Mouse (Mus musculus): ENCODE results near the gene Hoxa6. TPM values are rescaled to one million over a fixed set of nuclear protein-coding genes. Genes with fewer than 3 reads are reported as not detected.
A peak's percentile ranks its signal among the peaks of the same experiment; 100 is the strongest.

Gene Hoxa6
- polyA plus RNA-seq, 1 experiment from 2014 or later = 3.1 TPM

- Histone ChIP-seq H3K36me3 (peaks cover 9% of the 10 kb centered on the region; the same call in 1 of the 2 replicates), H3K9me3 (no peaks in the 10 kb centered on the region), H3K4me3 (replicated peaks) (no peak overlapping the region), H3K9ac (replicated peaks) (no peak overlapping the region), H3K27me3 (peaks cover 83% of the 10 kb centered on the region), H3K4me1 (replicated peaks) (peaks cover 80% of the 10 kb centered on the region), H3K4me2 (no peak overlapping the region), H3K27ac (peak overlapping the region; percentile 57)
- WGBS = 16% methylated on average over 1 of the region's 1 CpGs
- ATAC-seq (ENCODE audit: insufficient number of reproducible peaks, insufficient read depth, low FRiP score, low TSS enrichment, low read depth) = no peak
Observed at GRCm38 (mm10) chr6:52182793-52183192, 25.7 kb downstream of the Hoxa6 start.

GRCm38 (mm10) chr6:52182030-52182429, 26.5 kb downstream of the Hoxa6 start:
- no peak overlapping the region for H3K4me2 ChIP-seq
- peaks cover 87% of the 10 kb centered on the region for H3K4me1 ChIP-seq (replicated peaks)
- H3K4me3 ChIP-seq (replicated peaks) = no peak overlapping the region
- no peaks in the 10 kb centered on the region for H3K9me3 ChIP-seq
- peaks cover 9% of the 10 kb centered on the region; the same call in 1 of the 2 replicates for H3K36me3 ChIP-seq
- no peak overlapping the region for H3K9ac ChIP-seq (replicated peaks)
- ATAC-seq (ENCODE audit: insufficient number of reproducible peaks, insufficient read depth, low FRiP score, low TSS enrichment, low read depth) = no peak
- H3K27me3 ChIP-seq = peaks cover 83% of the 10 kb centered on the region
- 48% methylated on average over 2 of the region's 2 CpGs for WGBS
- H3K27ac ChIP-seq = no peak overlapping the region

- Histone ChIP-seq H3K36me3 (peaks cover 9% of the 10 kb centered on the region; the same call in 1 of the 2 replicates), H3K9ac (replicated peaks) (no peak overlapping the region), H3K4me3 (replicated peaks) (no peak overlapping the region), H3K4me1 (replicated peaks) (peaks cover 93% of the 10 kb centered on the region), H3K4me2 (no peak overlapping the region), H3K27me3 (peaks cover 82% of the 10 kb centered on the region), H3K27ac (no peak overlapping the region), H3K9me3 (no peaks in the 10 kb centered on the region)
- 48% methylated on average over 3 of the region's 3 CpGs for WGBS
- no peak for ATAC-seq (ENCODE audit: insufficient number of reproducible peaks, insufficient read depth, low FRiP score, low TSS enrichment, low read depth)
Observed at GRCm38 (mm10) chr6:52180726-52181125, 27.8 kb downstream of the Hoxa6 start.

- Histone ChIP-seq H3K4me1 (replicated peaks) (peaks cover 93% of the 10 kb centered on the region), H3K4me2 (peak overlapping the region; percentile 35), H3K9ac (replicated peaks) (no peak overlapping the region)
Observed at GRCm38 (mm10) chr6:52180213-52180710, 28.3 kb downstream of the Hoxa6 start.

GRCm38 (mm10) chr6:52179690-52180089, 28.8 kb downstream of the Hoxa6 start:
- H3K4me1 ChIP-seq (replicated peaks) = peaks cover 93% of the 10 kb centered on the region
- WGBS = 18% methylated on average over 10 of the region's 10 CpGs
- H3K36me3 ChIP-seq = peaks cover 9% of the 10 kb centered on the region; the same call in 1 of the 2 replicates
- H3K9ac ChIP-seq (replicated peaks) = peak overlapping the region; percentile 34; the same call in 1 of the 2 replicates
- H3K27me3 ChIP-seq = peaks cover 83% of the 10 kb centered on the region
- H3K27ac ChIP-seq = no peak overlapping the region
- no peak for ATAC-seq (ENCODE audit: insufficient number of reproducible peaks, insufficient read depth, low FRiP score, low TSS enrichment, low read depth)
- H3K4me3 ChIP-seq (replicated peaks) = peak overlapping the region; percentile 10; the same call in 1 of the 2 replicates
- peak overlapping the region; percentile 35 for H3K4me2 ChIP-seq
- no peaks in the 10 kb centered on the region for H3K9me3 ChIP-seq

More at GRCm38 (mm10) chr6:52180213-52180710, 28.3 kb downstream of the Hoxa6 start:
- no peak for ATAC-seq (ENCODE audit: insufficient number of reproducible peaks, insufficient read depth, low FRiP score, low TSS enrichment, low read depth)
- H3K27me3 ChIP-seq = peaks cover 82% of the 10 kb centered on the region
- peaks cover 9% of the 10 kb centered on the region; the same call in 1 of the 2 replicates for H3K36me3 ChIP-seq
- no peak overlapping the region for H3K27ac ChIP-seq
- H3K4me3 ChIP-seq (replicated peaks) = no peak overlapping the region
- H3K9me3 ChIP-seq = no peaks in the 10 kb centered on the region
- 17% methylated on average over 11 of the region's 11 CpGs for WGBS

GRCm38 (mm10) chr6:52178918-52179665, 29.4 kb downstream of the Hoxa6 start:
- WGBS = 14% methylated on average over 4 of the region's 4 CpGs
- 0 out of 2 replicates have a peak overlapping the region, but pooled peaks have one; percentile 18 for H3K27ac ChIP-seq
- peaks cover 78% of the 10 kb centered on the region for H3K27me3 ChIP-seq
- peak overlapping the region; percentile 34; the same call in 1 of the 2 replicates for H3K9ac ChIP-seq (replicated peaks)
- no peak for ATAC-seq (ENCODE audit: insufficient number of reproducible peaks, insufficient read depth, low FRiP score, low TSS enrichment, low read depth)
- H3K4me3 ChIP-seq (replicated peaks) = peak overlapping the region; percentile 10; the same call in 1 of the 2 replicates
- peaks cover 9% of the 10 kb centered on the region; the same call in 1 of the 2 replicates for H3K36me3 ChIP-seq
- peak overlapping the region; percentile 35 for H3K4me2 ChIP-seq
- peaks cover 87% of the 10 kb centered on the region for H3K4me1 ChIP-seq (replicated peaks)
- no peaks in the 10 kb centered on the region for H3K9me3 ChIP-seq

- 7% methylated on average over 9 of the region's 9 CpGs for WGBS
- Histone ChIP-seq H3K4me1 (replicated peaks) (peaks cover 85% of the 10 kb centered on the region), H3K27me3 (peaks cover 67% of the 10 kb centered on the region), H3K9ac (replicated peaks) (peak overlapping the region; percentile 37; the same call in 1 of the 2 replicates), H3K9me3 (no peaks in the 10 kb centered on the region), H3K36me3 (0 out of 2 replicates have a peak, but pooled peaks cover 9% of the 10 kb centered on the region), H3K27ac (0 out of 2 replicates have a peak overlapping the region, but pooled peaks have one; percentile 5), H3K4me2 (peak overlapping the region; percentile 89), H3K4me3 (replicated peaks) (peak overlapping the region; percentile 51; the same call in 1 of the 2 replicates)
- no peak for ATAC-seq (ENCODE audit: insufficient number of reproducible peaks, insufficient read depth, low FRiP score, low TSS enrichment, low read depth)
Observed at GRCm38 (mm10) chr6:52177806-52178205, 30.7 kb downstream of the Hoxa6 start.

GRCm38 (mm10) chr6:52177061-52177735, 31.3 kb downstream of the Hoxa6 start, which contains the start of gene 5730596B20Rik:
Gene 5730596B20Rik, plus strand, starts transcription at chr6:52177498.
- no peaks in the 10 kb centered on the region for H3K9me3 ChIP-seq
- peak within 1 kb of the TSS; percentile 89 for H3K4me2 ChIP-seq
- H3K36me3 ChIP-seq = 0 out of 2 replicates have a peak, but pooled peaks cover 9% of the 10 kb centered on the region
- H3K4me1 ChIP-seq (replicated peaks) = peaks cover 87% of the 10 kb centered on the region
- H3K4me3 ChIP-seq (replicated peaks) = peak within 1 kb of the TSS; percentile 51
- ATAC-seq (ENCODE audit: insufficient number of reproducible peaks, insufficient read depth, low FRiP score, low TSS enrichment, low read depth) = no peak
- peak within 1 kb of the TSS; percentile 37 for H3K9ac ChIP-seq (replicated peaks)
- peaks cover 68% of the 10 kb centered on the region for H3K27me3 ChIP-seq
- peak within 1 kb of the TSS; percentile 50; the same call in 1 of the 2 replicates for H3K27ac ChIP-seq
- WGBS = 2% methylated on average over 36 of the region's 36 CpGs

- no peak overlapping the region for H3K9ac ChIP-seq (replicated peaks)
- WGBS = 4% methylated on average over 6 of the region's 6 CpGs
- H3K27me3 ChIP-seq = peaks cover 69% of the 10 kb centered on the region
- no peaks in the 10 kb centered on the region for H3K9me3 ChIP-seq
- peaks cover 90% of the 10 kb centered on the region for H3K4me1 ChIP-seq (replicated peaks)
- H3K27ac ChIP-seq = peak overlapping the region; percentile 50; the same call in 1 of the 2 replicates
- H3K36me3 ChIP-seq = 0 out of 2 replicates have a peak, but pooled peaks cover 4% of the 10 kb centered on the region
- ATAC-seq (ENCODE audit: insufficient number of reproducible peaks, insufficient read depth, low FRiP score, low TSS enrichment, low read depth) = no peak
- H3K4me2 ChIP-seq = peak overlapping the region; percentile 89
- peak overlapping the region; percentile 51 for H3K4me3 ChIP-seq (replicated peaks)
Observed at GRCm38 (mm10) chr6:52176391-52176790, 32.1 kb downstream of the Hoxa6 start.

GRCm38 (mm10) chr6:52175864-52176263, 32.7 kb downstream of the Hoxa6 start:
- peak overlapping the region; percentile 74 for H3K9ac ChIP-seq (replicated peaks)
- WGBS = 1% methylated on average over 15 of the region's 35 CpGs
- peak overlapping the region; percentile 51 for H3K4me3 ChIP-seq (replicated peaks)
- peak overlapping the region; percentile 89 for H3K4me2 ChIP-seq
- H3K4me1 ChIP-seq (replicated peaks) = peaks cover 91% of the 10 kb centered on the region
- peak overlapping the region; percentile 78 for H3K27ac ChIP-seq
- peaks cover 69% of the 10 kb centered on the region for H3K27me3 ChIP-seq
- no peak for ATAC-seq (ENCODE audit: insufficient number of reproducible peaks, insufficient read depth, low FRiP score, low TSS enrichment, low read depth)
- no peaks in the 10 kb centered on the region for H3K36me3 ChIP-seq
- H3K9me3 ChIP-seq = no peaks in the 10 kb centered on the region
